Mouse (Mus musculus) liver, adult 2 months (tissue): Measurements from ENCODE around the gene Mta3. TPM values are rescaled to one million over a fixed set of nuclear protein-coding genes. Genes with fewer than 3 reads are reported as not detected.
A peak's percentile ranks its signal among the peaks of the same experiment; 100 is the strongest.

Experiments used
- DNase-seq: peaks from one replicate; pipeline ENCODE4 v3.0.0-alpha.2; 2011; ENCODE audit warnings: low read depth, low spot score; ENCODE audit errors: extremely low read depth
- H3K27ac ChIP-seq: fragments of 200-500 bp; replicated peaks from 2 replicates; pipeline ENCODE4 v1.5.1; 2012; ENCODE audit warnings: low read depth, mild to moderate bottlenecking, control low read depth, inconsistent platforms, low read length; ENCODE audit not compliant: insufficient read depth
- H3K27me3 ChIP-seq: fragments of 200-500 bp; 2 replicates; pipeline ENCODE4 v1.6.1; 2012; ENCODE audit warnings: mild to moderate bottlenecking, moderate library complexity, low read length, inconsistent platforms; ENCODE audit not compliant: control insufficient read depth, insufficient read depth
- H3K36me3 ChIP-seq: fragments of 200-500 bp; 2 replicates; pipeline ENCODE4 v1.6.1; 2012; ENCODE audit warnings: low read length, inconsistent platforms; ENCODE audit not compliant: control insufficient read depth, insufficient read depth
- H3K4me1 ChIP-seq: fragments of 200-500 bp; 2 replicates; pipeline ENCODE4 v1.6.1; 2011; ENCODE audit warnings: low read length; ENCODE audit not compliant: control insufficient read depth, insufficient read depth
- H3K4me3 ChIP-seq: fragments of 200-500 bp; 2 replicates; pipeline ENCODE4 v1.5.1; 2011; ENCODE audit warnings: low read depth, mild to moderate bottlenecking, control low read depth, low read length, moderate library complexity; ENCODE audit not compliant: insufficient read depth
- H3K79me2 ChIP-seq: fragments of 200-500 bp; 2 replicates; pipeline ENCODE4 v1.6.1; 2012; ENCODE audit warnings: inconsistent platforms, mild to moderate bottlenecking, low read length, moderate library complexity; ENCODE audit not compliant: control insufficient read depth, insufficient read depth
- H3K9ac ChIP-seq: fragments of 200-500 bp; 2 replicates; pipeline ENCODE4 v1.6.1; 2012; ENCODE audit warnings: low read depth, mild to moderate bottlenecking, control low read depth, inconsistent platforms, low read length
- CTCF ChIP-seq: fragments of 200-500 bp; IDR thresholded peaks from 2 replicates; pipeline ENCODE4 v1.5.1; 2011; ENCODE audit warnings: low read depth, low read length, control low read depth
- POLR2A ChIP-seq: fragments of 200-500 bp; IDR thresholded peaks from 2 replicates; pipeline ENCODE4 v1.6.1; 2011; ENCODE audit warnings: low read length, control low read depth; ENCODE audit not compliant: insufficient read depth; ENCODE audit errors: extremely low read depth
- WGBS: fragments of 180-500 bp; shearing (Covaris S2); methylation state at CpG from one replicate; pipeline ENCODE4 v1.1.7; 2018; 5-methylcytosine and 5-hydroxymethylcytosine counted together
- polyA plus RNA-seq: library from polyadenylated mRNA; depleted of rRNA; stranded (reverse); fragments of >200 nt; gene quantifications from 2 replicates; pipeline ENCODE4 v1.2.3, GENCODE M21; 2012
- total RNA-seq: library from RNA; depleted of rRNA; stranded (reverse); fragments of >200 nt; gene quantifications from 2 replicates; pipeline ENCODE4 v1.2.3, GENCODE M21; 2014

The Mta3 gene
- total and polyA plus RNA-seq, 2 experiments, result 11.3 to 16.0 TPM

GRCm38 (mm10) chr17:83710639-83711038 is 4.7 kb downstream of the Mta3 start:
- 96% methylated on average over 8 of the region's 8 CpGs for whole genome bisulfite sequencing
- no peak overlapping the region for H3K4me3 ChIP-seq
- H3K36me3 ChIP-seq, result peaks cover 7% of the 10 kb centered on the region; the same call in 1 of the 2 replicates
- no peak overlapping the region for H3K9ac ChIP-seq
- no peaks in the 10 kb centered on the region for H3K27me3 ChIP-seq
- no peak for TF ChIP-seq CTCF
- TF ChIP-seq POLR2A, result no peak
- H3K4me1 ChIP-seq, result no peaks in the 10 kb centered on the region; the same call in 1 of the 2 replicates
- H3K27ac ChIP-seq, result no peak overlapping the region
- H3K79me2 ChIP-seq, result peaks cover 10% of the 10 kb centered on the region; the same call in 1 of the 2 replicates
- no peak for DNase-seq

GRCm38 (mm10) chr17:83712341-83712740 is 6.4 kb downstream of the Mta3 start:
- Histone ChIP-seq H3K4me3 (no peak overlapping the region), H3K79me2 (peaks cover 9% of the 10 kb centered on the region; the same call in 1 of the 2 replicates), H3K27me3 (no peaks in the 10 kb centered on the region), H3K4me1 (no peaks in the 10 kb centered on the region; the same call in 1 of the 2 replicates), H3K36me3 (peaks cover 17% of the 10 kb centered on the region; the same call in 1 of the 2 replicates), H3K9ac (no peak overlapping the region), H3K27ac (no peak overlapping the region)
- 98% methylated on average over 9 of the region's 9 CpGs for WGBS
- TF ChIP-seq CTCF (no peak), POLR2A (no peak)
- DNase-seq, result no peak

GRCm38 (mm10) chr17:83720449-83720848 is 14.5 kb downstream of the Mta3 start:
- no peak overlapping the region for H3K4me3 ChIP-seq
- H3K27me3 ChIP-seq, result no peaks in the 10 kb centered on the region
- no peak for TF ChIP-seq CTCF
- TF ChIP-seq POLR2A, result no peak
- peaks cover 26% of the 10 kb centered on the region; the same call in 1 of the 2 replicates for H3K79me2 ChIP-seq
- 89% methylated on average over 12 of the region's 12 CpGs for whole genome bisulfite sequencing
- H3K4me1 ChIP-seq, result no peaks in the 10 kb centered on the region
- DNase-seq, result no peak
- peaks cover 11% of the 10 kb centered on the region; the same call in 1 of the 2 replicates for H3K36me3 ChIP-seq
- no peak overlapping the region for H3K27ac ChIP-seq
- no peak overlapping the region for H3K9ac ChIP-seq

GRCm38 (mm10) chr17:83721157-83721556 is 15.2 kb downstream of the Mta3 start:
- TF ChIP-seq CTCF, result no peak
- no peak for TF ChIP-seq POLR2A
- no peak overlapping the region for H3K9ac ChIP-seq
- H3K36me3 ChIP-seq, result peaks cover 6% of the 10 kb centered on the region; the same call in 1 of the 2 replicates
- H3K79me2 ChIP-seq, result peaks cover 26% of the 10 kb centered on the region; the same call in 1 of the 2 replicates
- H3K27me3 ChIP-seq, result no peaks in the 10 kb centered on the region
- DNase-seq, result no peak
- no peak overlapping the region for H3K4me3 ChIP-seq
- no peaks in the 10 kb centered on the region for H3K4me1 ChIP-seq
- no peak overlapping the region for H3K27ac ChIP-seq
- WGBS, result 87% methylated on average over 10 of the region's 10 CpGs

GRCm38 (mm10) chr17:83723064-83723463 is 17.1 kb downstream of the Mta3 start:
- Histone ChIP-seq H3K27ac (no peak overlapping the region), H3K79me2 (peaks cover 20% of the 10 kb centered on the region; the same call in 1 of the 2 replicates), H3K27me3 (no peaks in the 10 kb centered on the region), H3K4me3 (no peak overlapping the region), H3K9ac (no peak overlapping the region), H3K36me3 (no peaks in the 10 kb centered on the region; the same call in 1 of the 2 replicates), H3K4me1 (no peaks in the 10 kb centered on the region)
- DNase-seq, result peak; percentile 24
- 78% methylated on average over 9 of the region's 9 CpGs for WGBS
- no peak for TF ChIP-seq POLR2A
- no peak for TF ChIP-seq CTCF

GRCm38 (mm10) chr17:83726496-83726895 is 20.5 kb downstream of the Mta3 start:
- Histone ChIP-seq H3K27me3 (no peaks in the 10 kb centered on the region), H3K4me3 (no peak overlapping the region), H3K9ac (no peak overlapping the region), H3K79me2 (peaks cover 6% of the 10 kb centered on the region; the same call in 1 of the 2 replicates), H3K27ac (no peak overlapping the region), H3K4me1 (no peaks in the 10 kb centered on the region), H3K36me3 (no peaks in the 10 kb centered on the region)
- WGBS, result 94% methylated on average over 11 of the region's 11 CpGs
- no peak for TF ChIP-seq POLR2A
- TF ChIP-seq CTCF, result no peak
- no peak for DNase-seq
